Mouse (Mus musculus) neural tube, embryonic 11.5 days (tissue): ENCODE results near the gene Inf2. TPM values are rescaled to one million over a fixed set of nuclear protein-coding genes. Genes with fewer than 3 reads are reported as not detected.

Experiments
- ATAC-seq: fragments of 200-750 bp; cut with Nextera tagmentation; 2 replicates; pipeline ENCODE4 v1.8.0; 2017; ENCODE audit warnings: moderate number of reproducible peaks, mild to moderate bottlenecking, moderate TSS enrichment, moderate library complexity; ENCODE audit not compliant: insufficient read depth, low FRiP score, low TSS enrichment
- DNase-seq: peaks from one replicate; pipeline ENCODE4 v3.0.0-alpha.2; 2015; ENCODE audit warnings: low spot score
- H3K27ac ChIP-seq: fragments of 300-500 bp; sonication (generic); 2 replicates; pipeline ENCODE4 v1.5.1; 2014; ENCODE audit warnings: low read depth, mild to moderate bottlenecking, low read length
- H3K27me3 ChIP-seq: fragments of 300-500 bp; sonication (generic); 2 replicates; pipeline ENCODE4 v1.6.1; 2014; ENCODE audit warnings: mild to moderate bottlenecking, low read length, mixed read lengths; ENCODE audit not compliant: control insufficient read depth, insufficient read depth
- H3K36me3 ChIP-seq: fragments of 300-500 bp; sonication (generic); 2 replicates; pipeline ENCODE4 v1.6.1; 2014; ENCODE audit warnings: mild to moderate bottlenecking, low read length, moderate library complexity, mixed read lengths; ENCODE audit not compliant: control insufficient read depth, insufficient read depth
- H3K4me1 ChIP-seq: fragments of 300-500 bp; sonication (generic); 2 replicates; pipeline ENCODE4 v1.6.1; 2014; ENCODE audit warnings: low read length, mixed read lengths; ENCODE audit not compliant: control insufficient read depth, insufficient read depth
- H3K4me2 ChIP-seq: fragments of 300-500 bp; sonication (generic); 2 replicates; pipeline ENCODE4 v1.6.1; 2014; ENCODE audit warnings: low read depth, mild to moderate bottlenecking, moderate library complexity
- H3K4me3 ChIP-seq: fragments of 300-500 bp; sonication (generic); 2 replicates; pipeline ENCODE4 v1.5.1; 2014; ENCODE audit warnings: low read depth, low read length
- H3K9ac ChIP-seq: fragments of 300-500 bp; sonication (generic); 2 replicates; pipeline ENCODE4 v1.6.1; 2014; ENCODE audit warnings: mild to moderate bottlenecking, low read length
- H3K9me3 ChIP-seq: fragments of 300-500 bp; sonication (generic); 2 replicates; pipeline ENCODE4 v1.6.1; 2016; ENCODE audit warnings: low read length; ENCODE audit not compliant: control insufficient read depth
- WGBS: fragments of 180-500 bp; shearing (Covaris S2); extraction: QIAGEN DNeasy Blood & Tissue Kit; methylation state at CpG from one replicate; pipeline ENCODE4 v1.1.7; 2014; 5-methylcytosine and 5-hydroxymethylcytosine counted together
- polyA plus RNA-seq: library from polyadenylated mRNA; unstranded; fragments of >200 nt; fragmentation: Nextera tagmentation; extraction: Ambion mirVana; gene quantifications from 2 replicates; pipeline ENCODE4 v1.2.1, GENCODE M21; 2014

The Inf2 gene
- polyA plus RNA-seq, 1 experiment from 2014 or later, result 1.9 TPM

DNA sequence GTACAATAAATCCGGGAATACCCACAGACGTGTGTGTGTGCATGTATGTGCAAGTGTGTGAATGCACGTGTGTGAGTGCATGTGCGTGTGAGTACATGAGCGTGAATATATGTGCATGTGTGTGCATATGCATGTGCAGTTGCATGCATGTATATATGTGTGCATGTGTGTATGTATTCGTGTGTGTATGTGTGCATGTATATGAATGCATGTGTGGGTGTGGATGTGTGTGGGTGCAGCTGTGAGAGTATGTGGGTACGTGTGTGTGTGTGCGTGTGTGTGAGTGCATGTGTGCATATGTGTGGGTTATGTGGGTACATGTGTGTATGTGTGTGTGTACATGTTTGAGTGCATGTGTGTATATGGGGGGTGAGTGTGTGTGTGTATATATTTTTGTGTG lies 42.5 kb upstream of the Inf2 start:
- no peak overlapping the region for H3K4me3 ChIP-seq
- H3K27ac ChIP-seq, result no peak overlapping the region
- no peak overlapping the region for H3K9ac ChIP-seq
- H3K4me2 ChIP-seq, result no peak overlapping the region
- 90% methylated on average over 8 of the region's 8 CpGs for WGBS
- H3K4me1 ChIP-seq, result peaks cover 16% of the 10 kb centered on the region
- no peak for DNase-seq
- no peaks in the 10 kb centered on the region for H3K9me3 ChIP-seq
- H3K36me3 ChIP-seq, result no peaks in the 10 kb centered on the region
- no peak for ATAC-seq
- H3K27me3 ChIP-seq, result no peaks in the 10 kb centered on the region

DNA sequence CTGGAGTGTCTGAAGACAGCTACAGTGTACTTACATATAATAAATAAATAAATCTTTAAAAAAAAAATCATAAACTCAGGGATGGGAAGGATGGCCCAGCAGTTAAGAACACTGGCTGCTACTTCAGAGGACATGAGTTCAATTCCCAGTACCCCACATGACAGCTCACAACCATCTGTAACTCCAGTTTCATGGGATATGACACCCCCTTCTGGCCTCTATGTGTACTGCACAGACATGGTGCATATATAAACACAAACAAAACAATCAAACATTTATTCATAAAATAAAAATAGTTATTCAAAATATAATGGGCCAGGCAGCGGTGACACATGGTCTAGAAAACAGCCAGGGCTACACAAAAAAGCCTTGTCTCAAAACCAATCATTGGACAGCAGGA lies 39.3 kb upstream of the Inf2 start:
- no peak overlapping the region for H3K4me3 ChIP-seq
- H3K4me2 ChIP-seq, result no peak overlapping the region
- H3K27ac ChIP-seq, result no peak overlapping the region
- H3K36me3 ChIP-seq, result no peaks in the 10 kb centered on the region
- H3K9ac ChIP-seq, result no peak overlapping the region
- H3K9me3 ChIP-seq, result no peaks in the 10 kb centered on the region
- peaks cover 18% of the 10 kb centered on the region for H3K4me1 ChIP-seq
- H3K27me3 ChIP-seq, result no peaks in the 10 kb centered on the region
- no peak for DNase-seq
- no peak for ATAC-seq
- WGBS, result 100% methylated on average over 1 of the region's 1 CpGs

DNA sequence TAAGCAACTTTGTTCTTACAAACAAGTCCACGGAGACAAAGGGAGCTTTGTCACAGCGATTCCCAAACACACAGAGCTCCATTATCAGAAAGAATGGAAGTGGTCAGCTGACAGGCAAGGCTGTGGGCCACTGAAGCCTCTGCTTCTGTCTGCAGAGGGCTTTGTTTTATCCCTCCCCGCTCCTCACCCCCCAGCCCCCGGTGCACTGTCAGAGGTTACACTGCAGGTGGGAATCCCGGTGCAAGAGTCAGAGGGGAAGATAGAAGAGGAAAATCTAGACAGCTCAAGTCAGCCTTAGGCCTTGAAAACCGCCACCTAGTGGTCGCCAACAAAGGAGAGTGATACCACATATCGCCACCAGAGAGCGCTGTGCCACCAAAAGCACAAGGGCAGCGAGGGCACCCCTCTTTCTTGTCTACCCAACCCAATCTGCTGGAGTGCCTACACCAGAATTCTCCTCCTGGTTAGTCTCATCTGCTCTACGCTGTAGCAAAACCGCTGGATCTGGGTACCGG lies 36.7 kb upstream of the Inf2 start:
- peak; percentile 88 for DNase-seq
- ATAC-seq, result peak; percentile 79
- H3K27ac ChIP-seq, result peak overlapping the region; percentile 67; the same call in 1 of the 2 replicates
- peak overlapping the region; percentile 26; the same call in 1 of the 2 replicates for H3K9ac ChIP-seq
- WGBS, result 10% methylated on average over 13 of the region's 13 CpGs
- no peak overlapping the region for H3K4me2 ChIP-seq
- H3K27me3 ChIP-seq, result no peaks in the 10 kb centered on the region
- no peaks in the 10 kb centered on the region for H3K36me3 ChIP-seq
- no peak overlapping the region for H3K4me3 ChIP-seq
- no peaks in the 10 kb centered on the region for H3K9me3 ChIP-seq
- H3K4me1 ChIP-seq, result peaks cover 9% of the 10 kb centered on the region; the same call in 1 of the 2 replicates

DNA sequence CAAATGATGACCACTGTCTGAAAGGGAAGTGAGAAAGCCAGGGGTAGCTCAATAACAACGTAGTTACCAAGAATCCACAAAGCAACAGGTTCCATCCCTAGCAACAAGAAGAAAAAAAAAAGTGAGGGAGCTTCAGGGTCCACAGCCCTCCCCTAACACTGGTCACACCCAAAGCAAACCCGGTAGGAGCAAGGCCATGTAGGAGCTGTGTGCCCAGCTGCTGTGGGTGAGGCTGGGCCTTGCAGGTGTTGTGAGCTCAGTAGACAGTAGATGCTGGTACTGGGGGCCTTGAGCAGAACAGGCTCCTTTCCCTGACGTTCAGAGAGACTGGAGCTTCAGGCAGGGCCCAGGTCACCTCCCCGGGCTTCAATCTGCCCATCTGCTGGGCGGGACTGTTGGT lies 36.1 kb upstream of the Inf2 start:
- peak overlapping the region; percentile 26; the same call in 1 of the 2 replicates for H3K9ac ChIP-seq
- H3K27me3 ChIP-seq, result no peaks in the 10 kb centered on the region
- peak overlapping the region; percentile 67 for H3K27ac ChIP-seq
- WGBS, result 59% methylated on average over 5 of the region's 5 CpGs
- no peak overlapping the region for H3K4me2 ChIP-seq
- no peaks in the 10 kb centered on the region for H3K9me3 ChIP-seq
- no peak for DNase-seq
- peaks cover 9% of the 10 kb centered on the region; the same call in 1 of the 2 replicates for H3K4me1 ChIP-seq
- no peaks in the 10 kb centered on the region for H3K36me3 ChIP-seq
- ATAC-seq, result no peak
- no peak overlapping the region for H3K4me3 ChIP-seq

DNA sequence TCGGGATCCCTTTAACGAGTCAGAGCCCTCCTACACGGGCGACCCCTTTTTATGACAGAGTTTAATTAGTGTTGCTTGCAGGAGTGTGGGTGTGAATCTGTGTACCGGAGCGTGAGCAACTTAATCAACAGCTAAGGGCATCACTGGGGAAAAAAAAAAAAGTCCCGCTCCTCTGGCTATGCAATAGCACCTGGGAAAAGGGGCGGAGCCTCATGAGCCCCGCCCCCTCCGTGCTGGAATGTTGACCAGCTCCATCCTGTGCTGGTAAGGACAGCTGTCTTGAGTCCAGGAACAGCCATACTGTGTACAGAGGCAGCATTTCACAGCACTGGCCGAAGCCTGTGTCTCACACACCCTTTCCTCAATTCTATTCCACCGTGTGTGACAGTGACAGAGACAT lies 33.7 kb upstream of the Inf2 start:
- no peak for DNase-seq
- no peak overlapping the region for H3K27ac ChIP-seq

DNA sequence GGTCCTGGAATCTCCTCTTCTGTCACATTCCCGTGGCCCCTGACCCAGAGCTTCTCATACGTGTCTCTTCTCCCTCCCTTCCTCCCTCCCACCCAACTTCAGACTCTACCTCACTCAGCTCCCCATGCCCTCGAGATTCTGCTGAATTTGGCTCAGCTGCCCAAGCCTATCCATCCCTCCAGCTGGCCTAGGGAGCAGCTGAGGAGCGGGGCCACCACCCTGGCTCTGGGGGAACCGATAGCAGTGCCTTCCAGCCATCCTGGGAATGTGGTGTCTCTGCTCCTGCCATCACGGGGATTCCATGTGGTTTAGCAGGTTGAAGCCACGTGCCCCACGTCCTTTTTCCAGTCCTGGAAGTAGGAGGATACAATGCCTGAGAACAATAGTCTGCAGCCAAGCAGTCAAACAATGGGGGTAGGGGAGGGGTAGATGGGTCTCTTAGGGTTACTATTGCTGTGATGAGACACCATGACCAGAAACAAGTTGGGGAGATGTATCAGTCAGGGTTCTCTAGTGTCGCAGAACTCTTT lies 32.0 kb upstream of the Inf2 start:
- H3K4me2 ChIP-seq, result no peak overlapping the region
- WGBS, result 73% methylated on average over 9 of the region's 9 CpGs
- ATAC-seq, result no peak

More for the DNA sequence above, 33.7 kb upstream of the Inf2 start:
- Histone ChIP-seq H3K36me3 (no peaks in the 10 kb centered on the region), H3K4me2 (no peak overlapping the region), H3K4me3 (no peak overlapping the region), H3K27me3 (no peaks in the 10 kb centered on the region), H3K9me3 (no peaks in the 10 kb centered on the region), H3K4me1 (peaks cover 9% of the 10 kb centered on the region; the same call in 1 of the 2 replicates), H3K9ac (no peak overlapping the region)
- WGBS, result 28% methylated on average over 12 of the region's 12 CpGs
- ATAC-seq, result no peak

DNA sequence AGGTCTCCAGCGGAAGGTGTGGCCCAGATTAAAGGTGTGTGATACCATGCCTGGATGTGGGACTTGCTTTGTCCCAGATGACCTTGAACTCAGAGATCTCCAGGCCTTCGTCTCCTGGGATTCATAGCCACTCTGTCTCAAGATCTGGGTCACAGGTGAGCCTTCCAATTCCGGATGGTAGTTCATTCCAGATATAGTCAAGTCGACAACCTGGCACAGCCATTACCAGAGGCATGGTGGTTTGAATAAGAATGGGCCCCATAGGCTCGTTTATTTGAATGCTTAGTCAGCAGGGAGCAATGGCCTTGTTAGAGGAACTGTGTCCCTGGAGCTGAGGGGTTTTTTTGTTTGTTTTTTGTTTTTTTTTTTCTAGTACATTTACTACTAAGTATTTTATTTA lies 31.4 kb upstream of the Inf2 start:
- WGBS, result 79% methylated on average over 5 of the region's 5 CpGs
- Histone ChIP-seq H3K4me1 (peaks cover 5% of the 10 kb centered on the region; the same call in 1 of the 2 replicates), H3K27me3 (no peaks in the 10 kb centered on the region), H3K36me3 (no peaks in the 10 kb centered on the region), H3K9me3 (no peaks in the 10 kb centered on the region), H3K27ac (no peak overlapping the region), H3K4me2 (no peak overlapping the region), H3K9ac (no peak overlapping the region), H3K4me3 (no peak overlapping the region)
- DNase-seq (no peak), ATAC-seq (no peak)

More for the DNA sequence above, 32.0 kb upstream of the Inf2 start:
- H3K9ac ChIP-seq, result no peak overlapping the region
- H3K27me3 ChIP-seq, result no peaks in the 10 kb centered on the region
- no peaks in the 10 kb centered on the region for H3K9me3 ChIP-seq
- peaks cover 9% of the 10 kb centered on the region; the same call in 1 of the 2 replicates for H3K4me1 ChIP-seq
- no peak overlapping the region for H3K4me3 ChIP-seq
- DNase-seq, result no peak
- H3K36me3 ChIP-seq, result no peaks in the 10 kb centered on the region
- H3K27ac ChIP-seq, result no peak overlapping the region

DNA sequence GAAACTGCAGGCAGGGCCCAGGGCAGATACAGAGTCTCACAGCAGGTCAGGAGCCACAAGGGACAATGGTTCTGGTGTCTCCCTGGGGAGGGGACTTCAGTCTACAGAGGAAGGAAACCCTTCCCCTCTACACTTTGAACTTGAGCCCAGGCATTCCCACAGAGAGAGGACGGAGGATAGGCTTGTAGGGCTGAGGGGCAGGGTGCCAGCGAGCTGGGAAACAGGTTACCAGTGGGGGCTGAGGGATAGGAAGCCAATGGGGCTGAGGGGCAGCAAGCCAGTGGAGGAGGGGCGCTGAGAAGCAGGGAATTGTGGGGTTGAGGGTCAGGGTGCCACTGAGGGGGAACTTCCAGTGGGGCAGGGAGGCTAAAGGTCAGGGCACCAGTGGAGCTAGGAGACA lies 29.4 kb upstream of the Inf2 start:
- no peak overlapping the region for H3K4me2 ChIP-seq
- H3K9me3 ChIP-seq, result no peaks in the 10 kb centered on the region
- no peaks in the 10 kb centered on the region for H3K36me3 ChIP-seq
- DNase-seq, result no peak
- H3K27me3 ChIP-seq, result no peaks in the 10 kb centered on the region; the same call in 1 of the 2 replicates
- no peak overlapping the region for H3K27ac ChIP-seq
- no peak overlapping the region for H3K4me3 ChIP-seq
- no peak overlapping the region for H3K9ac ChIP-seq
- no peak for ATAC-seq
- WGBS, result 35% methylated on average over 3 of the region's 3 CpGs
- H3K4me1 ChIP-seq, result no peaks in the 10 kb centered on the region

DNA sequence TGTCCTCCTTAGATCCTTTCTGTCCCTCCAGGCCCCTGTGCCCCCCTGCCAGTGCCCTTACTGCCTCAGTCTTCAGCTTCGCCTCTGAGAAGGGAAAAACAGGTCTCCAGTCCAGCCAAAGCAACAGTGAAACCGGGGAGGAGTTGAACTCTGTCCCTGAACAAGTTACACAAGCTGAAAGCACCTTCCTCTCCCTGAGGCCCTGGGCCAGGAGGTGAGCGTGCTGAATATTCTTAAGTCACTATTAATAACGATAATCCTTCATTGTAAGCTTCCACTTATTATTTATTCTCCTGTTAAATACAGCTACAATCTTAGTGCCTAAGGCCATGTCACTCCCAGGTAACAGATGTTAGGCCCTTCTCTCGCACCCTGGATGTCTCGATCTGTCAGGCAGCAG lies 28.9 kb upstream of the Inf2 start:
- Histone ChIP-seq H3K27me3 (no peaks in the 10 kb centered on the region; the same call in 1 of the 2 replicates), H3K4me1 (no peaks in the 10 kb centered on the region), H3K36me3 (no peaks in the 10 kb centered on the region), H3K4me2 (no peak overlapping the region), H3K4me3 (no peak overlapping the region), H3K9me3 (no peaks in the 10 kb centered on the region), H3K27ac (no peak overlapping the region), H3K9ac (no peak overlapping the region)
- DNase-seq (no peak), ATAC-seq (no peak)
- WGBS, result 78% methylated on average over 6 of the region's 6 CpGs
